9 mouse cellular contexts compared by ENCODE assay signal in the genomic region with DNA sequence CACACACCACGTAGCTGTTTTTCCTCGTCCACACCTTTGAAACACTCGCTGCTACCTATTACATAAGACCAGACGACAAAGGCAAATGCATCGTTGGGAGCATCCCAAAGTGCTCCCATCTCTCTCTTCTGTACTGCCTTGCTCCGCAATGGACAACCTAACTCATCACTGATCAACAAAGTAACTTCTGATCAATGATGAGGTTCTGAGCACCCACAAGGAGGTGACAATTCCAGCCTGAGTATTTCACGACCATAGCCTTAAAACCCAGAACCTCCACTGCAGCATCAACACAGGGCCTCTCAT. TPM values are rescaled to one million over a fixed set of nuclear protein-coding genes. Genes with fewer than 3 reads are reported as not detected.
DNase-seq lines count a peak whose midpoint lies in the region; ATAC-seq and TF ChIP-seq lines count a peak whose summit lies in the region.
"Had no signal": no experiment of that assay in that cellular context is flagged by ENCODE, and none has a peak within 500 bp of the region (broad histone marks: within the 10 kb centered on the region; RNA-seq: fewer than 3 reads in every experiment).

No protein-coding gene starts in this region.

- H3K9me3 ChIP-seq in kidney, postnatal 0 days (replicated peaks; ENCODE audit: low read length), result no peaks in the 10 kb centered on the region
- no peaks in the 10 kb centered on the region for H3K9me3 ChIP-seq in embryonic facial prominence, embryonic 10.5 days
- H3K9me3 ChIP-seq in hindbrain, postnatal 0 days (ENCODE audit: low read length), result no peaks in the 10 kb centered on the region
- H3K9me3 ChIP-seq in neural tube, embryonic 13.5 days, result no peaks in the 10 kb centered on the region

- 73% methylated on average over 7 of the region's 7 CpGs for WGBS in kidney, postnatal 0 days
- WGBS in embryonic facial prominence, embryonic 10.5 days, result 38% methylated on average over 7 of the region's 7 CpGs
- 33% methylated on average over 7 of the region's 7 CpGs for WGBS in hindbrain, postnatal 0 days
- WGBS in neural tube, embryonic 13.5 days, result 34% methylated on average over 7 of the region's 7 CpGs

- intact Hi-C loops in left cerebral cortex, postnatal 10 days (cut with DNase I), result no loop called here

- no peak for TF ChIP-seq CTCF in kidney, postnatal 0 days (IDR thresholded peaks at IDR 0.05; ENCODE audit: low read depth)
- TF ChIP-seq CTCF in hindbrain, postnatal 0 days (IDR thresholded peaks at IDR 0.05; ENCODE audit: low read depth), result no peak

- no peak for DNase-seq in kidney, postnatal 0 days (ENCODE audit: low spot score)
- DNase-seq in kidney, adult 11 months, result no peak
- DNase-seq in embryonic facial prominence, embryonic 10.5 days (ENCODE audit: low spot score), result no peak
- DNase-seq in hindbrain, postnatal 0 days (ENCODE audit: low spot score), result no peak
- no peak for DNase-seq in left cerebral cortex, postnatal 10 days (ENCODE audit: extremely low spot score in 1 of 2, low spot score in 2 of 2)
- DNase-seq in spleen, postnatal 4 days (ENCODE audit: low spot score in 2 of 2), result no peak
- no peak for DNase-seq in gastrocnemius, adult 8-10 months (ENCODE audit: low spot score in 2 of 2)

- no peaks in the 10 kb centered on the region for H3K36me3 ChIP-seq in kidney, postnatal 0 days (ENCODE audit: insufficient read depth, low read length)
- no peaks in the 10 kb centered on the region for H3K36me3 ChIP-seq in embryonic facial prominence, embryonic 10.5 days (replicated peaks)
- no peaks in the 10 kb centered on the region for H3K36me3 ChIP-seq in hindbrain, postnatal 0 days (ENCODE audit: insufficient read depth, low read length)
- H3K36me3 ChIP-seq in neural tube, embryonic 13.5 days, result no peaks in the 10 kb centered on the region

- no peak overlapping the region for H3K9ac ChIP-seq in kidney, postnatal 0 days (ENCODE audit: low read depth, low read length)
- H3K9ac ChIP-seq in hindbrain, postnatal 0 days (replicated peaks; ENCODE audit: low read length), result peak overlapping the region; percentile 85
- H3K9ac ChIP-seq in neural tube, embryonic 13.5 days, result peak overlapping the region; percentile 99
- H3K9ac ChIP-seq: liver, embryonic 14.5 days had no signal

- no peak overlapping the region for H3K27ac ChIP-seq in kidney, postnatal 0 days
- H3K27ac ChIP-seq in embryonic facial prominence, embryonic 10.5 days (replicated peaks), result no peak overlapping the region
- no peak overlapping the region for H3K27ac ChIP-seq in hindbrain, postnatal 0 days
- 0 out of 2 replicates have a peak overlapping the region, but pooled peaks have one; percentile 18 for H3K27ac ChIP-seq in neural tube, embryonic 13.5 days (replicated peaks)
- H3K27ac ChIP-seq: liver, embryonic 14.5 days had no signal

- 0 out of 2 replicates have a peak overlapping the region, but pooled peaks have one; percentile 80 for H3K4me3 ChIP-seq in kidney, postnatal 0 days (replicated peaks; ENCODE audit: low read depth, low read length)
- H3K4me3 ChIP-seq in embryonic facial prominence, embryonic 10.5 days, result peak overlapping the region; percentile 86
- peak overlapping the region; percentile 88 for H3K4me3 ChIP-seq in hindbrain, postnatal 0 days (ENCODE audit: low read length)
- peak overlapping the region; percentile 92 for H3K4me3 ChIP-seq in neural tube, embryonic 13.5 days

- no peaks in the 10 kb centered on the region for H3K27me3 ChIP-seq in kidney, postnatal 0 days (ENCODE audit: insufficient read depth, low read length)
- peaks cover 45% of the 10 kb centered on the region for H3K27me3 ChIP-seq in embryonic facial prominence, embryonic 10.5 days (replicated peaks; ENCODE audit: low read depth, poor library complexity, severe bottlenecking)
- no peaks in the 10 kb centered on the region for H3K27me3 ChIP-seq in hindbrain, postnatal 0 days (ENCODE audit: insufficient read depth, low read length)
- H3K27me3 ChIP-seq in neural tube, embryonic 13.5 days, result peaks cover 6% of the 10 kb centered on the region; the same call in 1 of the 2 replicates

- H3K4me2 ChIP-seq in kidney, postnatal 0 days (ENCODE audit: low read length), result peak overlapping the region; percentile 100
- peak overlapping the region; percentile 93 for H3K4me2 ChIP-seq in hindbrain, postnatal 0 days (ENCODE audit: low read depth, low read length)
- peak overlapping the region; percentile 91 for H3K4me2 ChIP-seq in neural tube, embryonic 13.5 days

- H3K4me1 ChIP-seq in kidney, postnatal 0 days (replicated peaks; ENCODE audit: insufficient read depth, low read length), result peaks cover 9% of the 10 kb centered on the region
- H3K4me1 ChIP-seq in embryonic facial prominence, embryonic 10.5 days, result peaks cover 72% of the 10 kb centered on the region
- 0 out of 2 replicates have a peak, but pooled peaks cover 3% of the 10 kb centered on the region for H3K4me1 ChIP-seq in hindbrain, postnatal 0 days (ENCODE audit: insufficient read depth, low read length)
- peaks cover 76% of the 10 kb centered on the region for H3K4me1 ChIP-seq in neural tube, embryonic 13.5 days (replicated peaks)

- ATAC-seq in kidney, postnatal 0 days (replicated peaks; ENCODE audit: low FRiP score, low read depth), result no peak
- no peak for ATAC-seq in hindbrain, postnatal 0 days
- ATAC-seq in neural tube, embryonic 13.5 days (ENCODE audit: low read depth), result no peak

RNA-seq across cellular contexts. Expression of gene Mtcl1, which starts 2.6 kb away (rescaled TPM):
- polyA plus RNA-seq in kidney, postnatal 0 days (2015; fragmentation: Nextera tagmentation; extraction: Ambion mirVana), result 3.5 and 3.6 TPM in 2 replicates
- 13.2 and 22.3 TPM in 2 replicates for polyA plus RNA-seq in embryonic facial prominence, embryonic 10.5 days (2016; fragmentation: Nextera tagmentation; extraction: Ambion mirVana)
- total RNA-seq in hindbrain, postnatal 0 days (2014; rRNA removed), result 27.0 and 29.1 TPM in 2 replicates
- polyA plus RNA-seq in hindbrain, postnatal 0 days (2015; fragmentation: Nextera tagmentation; extraction: Ambion mirVana), result 13.8 and 14.7 TPM in 2 replicates
- 26.4 and 28.0 TPM in 2 replicates for polyA plus RNA-seq in neural tube, embryonic 13.5 days (2015; fragmentation: Nextera tagmentation; extraction: Ambion mirVana)
- 10 to 100 TPM; 65.9 to 67.3 TPM for total RNA-seq in left cerebral cortex, postnatal 10 days (2021)
- 10 to 100 TPM in 1 of 4 experiments, 1 to 10 TPM in 3; 4.8 to 10.0 (median 5.6) TPM for total RNA-seq in gastrocnemius, adult 8-10 months (2022)
